Mouse (Mus musculus) embryonic facial prominence, embryonic 11.5 days (tissue): ENCODE data around the gene Gpr149. TPM values are rescaled to one million over a fixed set of nuclear protein-coding genes. Genes with fewer than 3 reads are reported as not detected.

Experiments
- ATAC-seq: fragments of 200-750 bp; cut with Nextera tagmentation; replicated peaks from 2 replicates; pipeline ENCODE4 v1.8.0; 2017; ENCODE audit warnings: low read depth; ENCODE audit not compliant: insufficient number of reproducible peaks, low FRiP score, low TSS enrichment
- DNase-seq: peaks from one replicate; pipeline ENCODE4 v3.0.0-alpha.2; 2015; ENCODE audit warnings: low spot score
- H3K27ac ChIP-seq: fragments of 300-500 bp; sonication (generic); replicated peaks from 2 replicates; pipeline ENCODE4 v1.5.1; 2014; ENCODE audit warnings: mild to moderate bottlenecking, low read depth, low read length, control low read depth
- H3K27me3 ChIP-seq: fragments of 300-500 bp; sonication (generic); 2 replicates; pipeline ENCODE4 v1.6.1; 2014; ENCODE audit warnings: mild to moderate bottlenecking, low read length, moderate library complexity, mixed read lengths; ENCODE audit not compliant: control insufficient read depth, insufficient read depth
- H3K36me3 ChIP-seq: fragments of 300-500 bp; sonication (generic); replicated peaks from 2 replicates; pipeline ENCODE4 v1.6.1; 2014; ENCODE audit warnings: low read depth, mild to moderate bottlenecking, low read length, moderate library complexity, mixed read lengths; ENCODE audit not compliant: control insufficient read depth, insufficient read depth
- H3K4me1 ChIP-seq: fragments of 300-500 bp; sonication (generic); 2 replicates; pipeline ENCODE4 v1.6.1; 2014; ENCODE audit warnings: low read length, mixed read lengths; ENCODE audit not compliant: control insufficient read depth, insufficient read depth
- H3K4me2 ChIP-seq: fragments of 300-500 bp; sonication (generic); 2 replicates; pipeline ENCODE4 v1.6.1; 2014; ENCODE audit warnings: low read depth, mild to moderate bottlenecking, control low read depth, low read length, moderate library complexity
- H3K4me3 ChIP-seq: fragments of 300-500 bp; sonication (generic); 2 replicates; pipeline ENCODE4 v1.5.1; 2014; ENCODE audit warnings: low read depth, low read length, control low read depth
- H3K9ac ChIP-seq: fragments of 300-500 bp; sonication (generic); replicated peaks from 2 replicates; pipeline ENCODE4 v1.6.1; 2014; ENCODE audit warnings: mild to moderate bottlenecking, control low read depth, low read length
- H3K9me3 ChIP-seq: fragments of 300-500 bp; sonication (generic); replicated peaks from 2 replicates; pipeline ENCODE4 v1.6.1; 2016; ENCODE audit warnings: mild to moderate bottlenecking, low read length, inconsistent platforms, mixed read lengths; ENCODE audit not compliant: control insufficient read depth
- WGBS: fragments of 180-500 bp; shearing (Covaris S2); extraction: QIAGEN DNeasy Blood & Tissue Kit; methylation state at CpG from one replicate; pipeline ENCODE4 v1.1.7; 2014; 5-methylcytosine and 5-hydroxymethylcytosine counted together
- polyA plus RNA-seq: library from polyadenylated mRNA; unstranded; fragments of >200 nt; fragmentation: Nextera tagmentation; extraction: Ambion mirVana; gene quantifications from 2 replicates; pipeline ENCODE4 v1.2.1, GENCODE M21; 2014

Gene Gpr149
- polyA plus RNA-seq, 1 experiment from 2014 or later: 0.29 TPM

GRCm38 (mm10) chr3:62484340-62484739 lies 120.6 kb downstream of the Gpr149 start:
- peaks cover 2% of the 10 kb centered on the region for H3K36me3 ChIP-seq
- DNase-seq: no peak
- no peaks in the 10 kb centered on the region for H3K4me1 ChIP-seq
- no peak overlapping the region for H3K4me2 ChIP-seq
- no peak overlapping the region for H3K27ac ChIP-seq
- no peak overlapping the region for H3K4me3 ChIP-seq
- WGBS: 93% methylated on average over 2 of the region's 2 CpGs
- no peaks in the 10 kb centered on the region for H3K27me3 ChIP-seq
- no peak overlapping the region for H3K9ac ChIP-seq
- H3K9me3 ChIP-seq: no peaks in the 10 kb centered on the region
- ATAC-seq: no peak

Other genes with a start within 250 kb of the Gpr149 start
- gene Dhx36, start 98.1 kb downstream of the Gpr149 start, polyA plus RNA-seq: 47.8 and 53.4 TPM in 2 replicates